Mouse (Mus musculus): Measurements from ENCODE around the gene P2rx4. TPM values are rescaled to one million over a fixed set of nuclear protein-coding genes. Genes with fewer than 3 reads are reported as not detected.

The P2rx4 gene
- polyA plus RNA-seq, 1 experiment from 2014 or later = 20.1 TPM

DNA sequence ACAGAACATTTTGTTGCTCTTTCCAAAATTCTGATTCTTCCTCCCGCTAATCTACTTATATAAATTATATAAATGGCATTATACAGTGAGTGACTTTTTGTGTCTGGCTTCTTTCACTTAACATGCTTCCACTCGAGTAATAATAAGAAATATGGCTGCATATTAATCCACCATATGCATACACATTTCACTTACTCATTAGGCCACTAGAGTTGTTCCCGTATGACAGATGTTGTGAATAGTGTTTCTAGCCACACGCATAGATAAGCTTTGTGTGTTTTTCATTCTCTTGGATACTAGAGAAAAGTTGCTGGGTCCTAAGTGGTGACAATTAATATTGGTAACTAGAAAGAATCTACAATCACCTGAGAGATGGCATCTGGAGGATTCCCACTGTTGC, 48.3 kb downstream of the P2rx4 start:
- peaks cover 46% of the 10 kb centered on the region for H3K36me3 ChIP-seq (ENCODE audit: control insufficient read depth, insufficient read depth, low read length)
- H3K9ac ChIP-seq (ENCODE audit: low read depth, low read length) = no peak overlapping the region
- no peaks in the 10 kb centered on the region for H3K27me3 ChIP-seq (replicated peaks; ENCODE audit: control insufficient read depth, insufficient read depth, low read length)
- no peak overlapping the region for H3K4me2 ChIP-seq (ENCODE audit: low read depth, low read length)
- no peak overlapping the region for H3K4me3 ChIP-seq (ENCODE audit: low read depth, low read length)
- H3K9me3 ChIP-seq (ENCODE audit: control insufficient read depth, low read length) = no peaks in the 10 kb centered on the region
- no peak overlapping the region for H3K27ac ChIP-seq (replicated peaks; ENCODE audit: low read depth, low read length)
- no peaks in the 10 kb centered on the region for H3K4me1 ChIP-seq (ENCODE audit: control insufficient read depth, insufficient read depth, low read length)
- WGBS = 95% methylated on average over 4 of the region's 4 CpGs
- no peak for ATAC-seq (ENCODE audit: low read depth)
- DNase-seq (ENCODE audit: low spot score) = no peak

DNA sequence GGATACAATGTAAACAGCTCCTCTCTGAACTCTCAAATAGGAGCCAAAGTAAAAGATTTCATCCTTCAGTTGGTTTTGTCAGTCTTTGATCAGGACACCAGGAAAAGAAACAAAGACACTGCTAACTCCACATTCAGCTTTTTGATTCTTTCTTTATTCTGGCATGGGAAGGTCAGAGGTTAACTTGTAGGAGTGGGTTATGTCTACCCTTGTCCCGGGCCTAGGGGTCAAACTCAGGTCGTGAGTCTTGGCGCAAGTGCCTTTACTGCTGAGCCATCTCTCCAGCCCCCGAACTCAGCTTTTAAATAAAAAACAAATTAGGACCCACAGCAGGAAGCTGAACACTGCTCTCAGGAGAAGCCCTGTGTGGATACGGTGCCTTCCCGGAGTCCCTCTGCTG, 48.8 kb downstream of the P2rx4 start:
- DNase-seq (ENCODE audit: low spot score) (no peak), ATAC-seq (ENCODE audit: low read depth) (no peak)
- 75% methylated on average over 6 of the region's 6 CpGs for WGBS
- no peaks in the 10 kb centered on the region for H3K27me3 ChIP-seq (replicated peaks; ENCODE audit: control insufficient read depth, insufficient read depth, low read length)
- no peak overlapping the region for H3K4me2 ChIP-seq (ENCODE audit: low read depth, low read length)
- H3K9ac ChIP-seq (ENCODE audit: low read depth, low read length) = no peak overlapping the region
- no peak overlapping the region for H3K4me3 ChIP-seq (ENCODE audit: low read depth, low read length)
- H3K27ac ChIP-seq (replicated peaks; ENCODE audit: low read depth, low read length) = no peak overlapping the region
- H3K4me1 ChIP-seq (ENCODE audit: control insufficient read depth, insufficient read depth, low read length) = no peaks in the 10 kb centered on the region
- peaks cover 44% of the 10 kb centered on the region for H3K36me3 ChIP-seq (ENCODE audit: control insufficient read depth, insufficient read depth, low read length)
- no peaks in the 10 kb centered on the region for H3K9me3 ChIP-seq (ENCODE audit: control insufficient read depth, low read length)

- 91% methylated on average over 7 of the region's 7 CpGs for WGBS
- ATAC-seq (ENCODE audit: low read depth) (no peak), DNase-seq (ENCODE audit: low spot score) (no peak)
- Histone ChIP-seq H3K9ac (ENCODE audit: low read depth, low read length) (no peak overlapping the region), H3K27me3 (replicated peaks; ENCODE audit: control insufficient read depth, insufficient read depth, low read length) (no peaks in the 10 kb centered on the region), H3K4me1 (ENCODE audit: control insufficient read depth, insufficient read depth, low read length) (no peaks in the 10 kb centered on the region), H3K4me3 (ENCODE audit: low read depth, low read length) (no peak overlapping the region), H3K27ac (replicated peaks; ENCODE audit: low read depth, low read length) (no peak overlapping the region), H3K4me2 (ENCODE audit: low read depth, low read length) (no peak overlapping the region), H3K9me3 (ENCODE audit: control insufficient read depth, low read length) (no peaks in the 10 kb centered on the region), H3K36me3 (ENCODE audit: control insufficient read depth, insufficient read depth, low read length) (peaks cover 42% of the 10 kb centered on the region)
These were observed 49.3 kb downstream of the P2rx4 start for GRCm38 (mm10) chr5:122756680-122757079.

DNA sequence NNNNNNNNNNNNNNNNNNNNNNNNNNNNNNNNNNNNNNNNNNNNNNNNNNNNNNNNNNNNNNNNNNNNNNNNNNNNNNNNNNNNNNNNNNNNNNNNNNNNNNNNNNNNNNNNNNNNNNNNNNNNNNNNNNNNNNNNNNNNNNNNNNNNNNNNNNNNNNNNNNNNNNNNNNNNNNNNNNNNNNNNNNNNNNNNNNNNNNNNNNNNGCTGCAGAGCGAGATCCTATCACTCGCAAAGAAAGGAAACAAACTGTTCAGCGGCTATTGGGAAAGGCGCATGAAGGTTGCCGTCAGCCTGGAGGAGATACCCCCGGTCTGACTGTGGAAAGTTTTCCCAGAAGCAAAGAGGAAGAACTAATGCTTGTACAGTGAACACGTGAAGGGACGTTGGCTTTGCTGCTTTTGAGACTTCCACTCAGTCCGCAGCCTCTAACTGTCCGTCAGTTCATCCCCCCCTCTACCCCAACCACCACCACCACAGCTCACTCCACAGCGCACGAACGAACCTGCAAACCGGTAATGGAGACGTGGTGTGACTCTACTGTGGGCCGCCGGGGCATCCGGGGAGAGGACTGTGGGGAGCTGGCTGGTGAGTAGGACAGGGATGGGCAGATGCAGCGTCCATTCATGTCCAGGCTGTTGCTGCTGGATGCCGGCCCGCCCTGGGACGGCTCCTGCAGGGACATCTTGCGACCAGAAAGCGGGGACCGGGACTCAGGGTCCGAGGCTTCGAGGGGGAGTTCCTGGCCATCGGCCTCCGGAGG, 56.1 kb downstream of the P2rx4 start:
- H3K9ac ChIP-seq (ENCODE audit: low read depth, low read length) = no peak overlapping the region
- WGBS = 76% methylated on average over 29 of the region's 29 CpGs
- DNase-seq (ENCODE audit: low spot score) (no peak), ATAC-seq (ENCODE audit: low read depth) (no peak)
- no peak overlapping the region for H3K27ac ChIP-seq (replicated peaks; ENCODE audit: low read depth, low read length)
- H3K4me1 ChIP-seq (ENCODE audit: control insufficient read depth, insufficient read depth, low read length) = no peaks in the 10 kb centered on the region
- H3K27me3 ChIP-seq (replicated peaks; ENCODE audit: control insufficient read depth, insufficient read depth, low read length) = no peaks in the 10 kb centered on the region
- no peaks in the 10 kb centered on the region for H3K9me3 ChIP-seq (ENCODE audit: control insufficient read depth, low read length)
- H3K4me2 ChIP-seq (ENCODE audit: low read depth, low read length) = no peak overlapping the region
- no peak overlapping the region for H3K4me3 ChIP-seq (ENCODE audit: low read depth, low read length)
- peaks cover 21% of the 10 kb centered on the region for H3K36me3 ChIP-seq (ENCODE audit: control insufficient read depth, insufficient read depth, low read length)

GRCm38 (mm10) chr5:122764032-122764464, 56.7 kb downstream of the P2rx4 start:
- Histone ChIP-seq H3K27me3 (replicated peaks; ENCODE audit: control insufficient read depth, insufficient read depth, low read length) (no peaks in the 10 kb centered on the region), H3K9me3 (ENCODE audit: control insufficient read depth, low read length) (no peaks in the 10 kb centered on the region), H3K36me3 (ENCODE audit: control insufficient read depth, insufficient read depth, low read length) (peaks cover 15% of the 10 kb centered on the region), H3K27ac (replicated peaks; ENCODE audit: low read depth, low read length) (no peak overlapping the region), H3K9ac (ENCODE audit: low read depth, low read length) (no peak overlapping the region), H3K4me1 (ENCODE audit: control insufficient read depth, insufficient read depth, low read length) (no peaks in the 10 kb centered on the region), H3K4me3 (ENCODE audit: low read depth, low read length) (no peak overlapping the region), H3K4me2 (ENCODE audit: low read depth, low read length) (no peak overlapping the region)
- DNase-seq (ENCODE audit: low spot score) (no peak), ATAC-seq (ENCODE audit: low read depth) (no peak)
- WGBS = 61% methylated on average over 10 of the region's 10 CpGs

DNA sequence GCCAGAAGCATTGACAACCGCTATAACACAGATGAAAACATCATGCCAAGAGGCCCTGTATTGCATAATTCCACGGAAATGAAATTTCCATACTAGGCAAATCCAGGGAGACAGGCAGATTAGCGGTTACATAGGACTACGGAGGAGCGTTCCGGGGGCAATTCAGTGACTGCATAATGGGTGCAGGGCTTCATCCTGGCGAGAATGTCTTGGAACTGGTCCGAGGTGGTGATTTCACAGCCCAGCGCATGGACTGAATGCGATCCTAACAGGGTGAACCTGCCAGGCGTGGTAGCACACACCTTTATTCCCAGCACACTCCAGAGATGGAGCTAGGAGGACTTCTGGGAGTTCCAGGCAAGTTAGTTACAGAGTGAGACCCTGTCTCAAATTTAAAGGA, 59.9 kb downstream of the P2rx4 start:
- Histone ChIP-seq H3K27me3 (replicated peaks; ENCODE audit: control insufficient read depth, insufficient read depth, low read length) (no peaks in the 10 kb centered on the region), H3K4me2 (ENCODE audit: low read depth, low read length) (no peak overlapping the region), H3K4me1 (ENCODE audit: control insufficient read depth, insufficient read depth, low read length) (peaks cover 13% of the 10 kb centered on the region), H3K27ac (replicated peaks; ENCODE audit: low read depth, low read length) (no peak overlapping the region), H3K4me3 (ENCODE audit: low read depth, low read length) (no peak overlapping the region), H3K9ac (ENCODE audit: low read depth, low read length) (no peak overlapping the region), H3K9me3 (ENCODE audit: control insufficient read depth, low read length) (no peaks in the 10 kb centered on the region), H3K36me3 (ENCODE audit: control insufficient read depth, insufficient read depth, low read length) (peaks cover 14% of the 10 kb centered on the region; the same call in 1 of the 2 replicates)
- no peak for ATAC-seq (ENCODE audit: low read depth)
- no peak for DNase-seq (ENCODE audit: low spot score)
- 90% methylated on average over 11 of the region's 11 CpGs for WGBS

GRCm38 (mm10) chr5:122769101-122769568, 61.8 kb downstream of the P2rx4 start:
- Histone ChIP-seq H3K27me3 (replicated peaks; ENCODE audit: control insufficient read depth, insufficient read depth, low read length) (no peaks in the 10 kb centered on the region), H3K4me2 (ENCODE audit: low read depth, low read length) (no peak overlapping the region), H3K27ac (replicated peaks; ENCODE audit: low read depth, low read length) (no peak overlapping the region), H3K9me3 (ENCODE audit: control insufficient read depth, low read length) (no peaks in the 10 kb centered on the region), H3K9ac (ENCODE audit: low read depth, low read length) (no peak overlapping the region), H3K36me3 (ENCODE audit: control insufficient read depth, insufficient read depth, low read length) (0 out of 2 replicates have a peak, but pooled peaks cover 7% of the 10 kb centered on the region), H3K4me3 (ENCODE audit: low read depth, low read length) (no peak overlapping the region), H3K4me1 (ENCODE audit: control insufficient read depth, insufficient read depth, low read length) (peaks cover 13% of the 10 kb centered on the region)
- ATAC-seq (ENCODE audit: low read depth) (no peak), DNase-seq (ENCODE audit: low spot score) (no peak)
- 83% methylated on average over 15 of the region's 15 CpGs for WGBS

GRCm38 (mm10) chr5:122770304-122770703, 63.0 kb downstream of the P2rx4 start:
- peaks cover 13% of the 10 kb centered on the region for H3K4me1 ChIP-seq (ENCODE audit: control insufficient read depth, insufficient read depth, low read length)
- peak overlapping the region; percentile 82 for H3K27ac ChIP-seq (replicated peaks; ENCODE audit: low read depth, low read length)
- 48% methylated on average over 7 of the region's 7 CpGs for WGBS
- ATAC-seq (ENCODE audit: low read depth) (no peak), DNase-seq (ENCODE audit: low spot score) (peak; percentile 44)
- H3K4me3 ChIP-seq (ENCODE audit: low read depth, low read length) = no peak overlapping the region
- H3K9ac ChIP-seq (ENCODE audit: low read depth, low read length) = peak overlapping the region; percentile 35; the same call in 1 of the 2 replicates
- no peaks in the 10 kb centered on the region for H3K9me3 ChIP-seq (ENCODE audit: control insufficient read depth, low read length)
- 0 out of 2 replicates have a peak, but pooled peaks cover 7% of the 10 kb centered on the region for H3K36me3 ChIP-seq (ENCODE audit: control insufficient read depth, insufficient read depth, low read length)
- H3K4me2 ChIP-seq (ENCODE audit: low read depth, low read length) = 0 out of 2 replicates have a peak overlapping the region, but pooled peaks have one; percentile 8
- no peaks in the 10 kb centered on the region for H3K27me3 ChIP-seq (replicated peaks; ENCODE audit: control insufficient read depth, insufficient read depth, low read length)
